Mouse (Mus musculus): ENCODE measurements around the gene Gpc2.

DNA sequence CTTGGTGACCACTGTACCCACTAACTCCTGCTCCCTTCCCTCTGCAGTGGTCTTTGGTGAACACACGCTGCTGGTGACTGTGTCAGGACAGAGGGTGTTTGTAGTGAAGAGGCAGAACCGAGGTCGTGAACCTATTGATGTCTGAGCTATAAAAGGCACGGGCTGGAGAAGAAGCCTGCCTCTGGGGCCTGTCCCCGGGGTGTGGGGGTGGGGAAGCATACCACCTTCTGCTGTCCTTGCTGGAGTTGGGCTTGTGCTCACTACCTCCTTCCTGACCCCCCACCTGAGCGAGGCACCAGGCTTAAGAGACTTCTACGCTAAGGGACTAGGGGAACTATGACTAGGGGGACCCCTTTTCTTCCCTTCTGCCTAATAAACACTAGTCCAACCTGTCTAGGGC lies 20.8 kb downstream of the Gpc2 start:
- TF ChIP-seq CTCF (IDR thresholded peaks at IDR 0.05; ENCODE audit: control insufficient read depth, insufficient read depth, low read length) (no peak), POLR2A (IDR thresholded peaks at IDR 0.05; ENCODE audit: borderline replicate concordance, control insufficient read depth, low read depth, low read length) (no peak)

Data from bone marrow, adult 2 months (tissue).